Mouse (Mus musculus) liver, postnatal 0 days (tissue): ENCODE results near the gene Myl6b. TPM values are rescaled to one million over a fixed set of nuclear protein-coding genes. Genes with fewer than 3 reads are reported as not detected.
"Not testable (repeated sequence)": the region's sequence is repeated elsewhere in the genome, so short reads cannot be mapped to it uniquely, and the experiment has no call there.

Source experiments
- ATAC-seq: fragments of 200-750 bp; cut with Nextera tagmentation; 2 replicates; pipeline ENCODE4 v1.8.0; 2017; ENCODE audit warnings: mild to moderate bottlenecking, moderate library complexity
- DNase-seq: peaks from one replicate; pipeline ENCODE4 v3.0.0-alpha.2; 2016
- H3K27ac ChIP-seq: fragments of 300-500 bp; sonication (generic); 2 replicates; pipeline ENCODE4 v1.5.1; 2014; ENCODE audit warnings: antibody characterized with exemption, moderate library complexity, mild to moderate bottlenecking, low read depth
- H3K27me3 ChIP-seq: fragments of 300-500 bp; sonication (generic); 2 replicates; pipeline ENCODE4 v1.6.1; 2014; ENCODE audit warnings: low read length, control low read depth, mixed read lengths; ENCODE audit not compliant: insufficient read depth
- H3K36me3 ChIP-seq: fragments of 300-500 bp; sonication (generic); replicated peaks from 2 replicates; pipeline ENCODE4 v1.6.1; 2014; ENCODE audit warnings: mild to moderate bottlenecking, control low read depth, low read length, moderate library complexity, mixed read lengths; ENCODE audit not compliant: insufficient read depth
- H3K4me1 ChIP-seq: fragments of 300-500 bp; sonication (generic); 2 replicates; pipeline ENCODE4 v1.6.1; 2014; ENCODE audit warnings: antibody characterized with exemption, mild to moderate bottlenecking, control low read depth; ENCODE audit not compliant: insufficient read depth
- H3K4me2 ChIP-seq: fragments of 300-500 bp; sonication (generic); 2 replicates; pipeline ENCODE4 v1.6.1; 2014; ENCODE audit warnings: low read depth, mild to moderate bottlenecking, low read length, moderate library complexity, mixed read lengths
- H3K4me3 ChIP-seq: fragments of 300-500 bp; sonication (generic); 2 replicates; pipeline ENCODE4 v1.5.1; 2014; ENCODE audit warnings: low read depth, low read length
- H3K9ac ChIP-seq: fragments of 300-500 bp; sonication (generic); replicated peaks from 2 replicates; pipeline ENCODE4 v1.6.1; 2014; ENCODE audit warnings: mild to moderate bottlenecking, moderate library complexity
- H3K9me3 ChIP-seq: fragments of 300-500 bp; sonication (generic); 2 replicates; pipeline ENCODE4 v1.6.1; 2016; ENCODE audit warnings: mild to moderate bottlenecking, control low read depth, low read length, mixed read lengths
- CTCF ChIP-seq: sonication (generic); IDR thresholded peaks from 2 replicates; pipeline ENCODE4 v1.5.1; 2016; ENCODE audit warnings: antibody characterized with exemption, low read depth
- EP300 ChIP-seq: IDR thresholded peaks from 2 replicates; pipeline ENCODE4 v1.6.1; 2016; ENCODE audit warnings: antibody characterized with exemption, low read depth, mild to moderate bottlenecking
- WGBS: fragments of 180-500 bp; shearing (Covaris S2); extraction: QIAGEN DNeasy Blood & Tissue Kit; methylation state at CpG from one replicate; pipeline ENCODE4 v1.1.7; 2014; ENCODE audit not compliant: insufficient replicate concordance; 5-methylcytosine and 5-hydroxymethylcytosine counted together
- polyA plus RNA-seq: library from polyadenylated mRNA; unstranded; fragments of >200 nt; fragmentation: Nextera tagmentation; extraction: Ambion mirVana; gene quantifications from 2 replicates; pipeline ENCODE4 v1.2.1, GENCODE M21; 2015

Myl6b gene
- polyA plus RNA-seq, 1 experiment from 2014 or later, result 1.5 TPM

- Histone ChIP-seq H3K4me2 (peak overlapping the region; percentile 93), H3K27ac (peak overlapping the region; percentile 98), H3K36me3 (peaks cover 41% of the 10 kb centered on the region), H3K9me3 (no peaks in the 10 kb centered on the region), H3K4me1 (peaks cover 23% of the 10 kb centered on the region), H3K9ac (peak overlapping the region; percentile 91), H3K4me3 (peak overlapping the region; percentile 89), H3K27me3 (no peaks in the 10 kb centered on the region)
- WGBS, result 23% methylated on average over 12 of the region's 12 CpGs
- ATAC-seq (peak; percentile 16), DNase-seq (peak; percentile 62)
- no peak for TF ChIP-seq CTCF
- TF ChIP-seq EP300, result no peak
These were observed 5.7 kb downstream of the Myl6b start for GRCm38 (mm10) chr10:128492633-128493311.

GRCm38 (mm10) chr10:128492051-128492450 lies 6.4 kb downstream of the Myl6b start:
- H3K4me1 ChIP-seq, result peaks cover 23% of the 10 kb centered on the region
- peak overlapping the region; percentile 91 for H3K9ac ChIP-seq
- not testable (repeated sequence) for DNase-seq, H3K9me3 ChIP-seq, H3K27me3 ChIP-seq, ATAC-seq
- peak overlapping the region; percentile 89 for H3K4me3 ChIP-seq
- H3K27ac ChIP-seq, result 0 out of 2 replicates have a peak overlapping the region, but pooled peaks have one; percentile 98
- WGBS, result 45% methylated on average over 8 of the region's 8 CpGs
- peak overlapping the region; percentile 93 for H3K4me2 ChIP-seq
- peaks cover 48% of the 10 kb centered on the region for H3K36me3 ChIP-seq

GRCm38 (mm10) chr10:128491495-128491894 lies 7.0 kb downstream of the Myl6b start:
- Histone ChIP-seq H3K4me1 (peaks cover 23% of the 10 kb centered on the region), H3K27ac (0 out of 2 replicates have a peak overlapping the region, but pooled peaks have one; percentile 22), H3K4me3 (peak overlapping the region; percentile 89; the same call in 1 of the 2 replicates), H3K9me3 (no peaks in the 10 kb centered on the region), H3K27me3 (no peaks in the 10 kb centered on the region), H3K9ac (0 out of 2 replicates have a peak overlapping the region, but pooled peaks have one; percentile 16), H3K36me3 (peaks cover 51% of the 10 kb centered on the region), H3K4me2 (peak overlapping the region; percentile 93)
- 60% methylated on average over 6 of the region's 6 CpGs for WGBS
- no peak for DNase-seq
- no peak for TF ChIP-seq EP300
- no peak for TF ChIP-seq CTCF
- ATAC-seq, result no peak

GRCm38 (mm10) chr10:128490912-128491311 lies 7.6 kb downstream of the Myl6b start:
- Histone ChIP-seq H3K36me3 (peaks cover 53% of the 10 kb centered on the region), H3K27ac (no peak overlapping the region), H3K9me3 (no peaks in the 10 kb centered on the region), H3K9ac (no peak overlapping the region), H3K4me1 (peaks cover 23% of the 10 kb centered on the region), H3K27me3 (no peaks in the 10 kb centered on the region), H3K4me2 (no peak overlapping the region), H3K4me3 (no peak overlapping the region)
- no peak for ATAC-seq
- 60% methylated on average over 5 of the region's 5 CpGs for WGBS
- DNase-seq, result no peak
- TF ChIP-seq CTCF (no peak), EP300 (no peak)

GRCm38 (mm10) chr10:128490232-128490631 lies 8.3 kb downstream of the Myl6b start:
- H3K36me3 ChIP-seq, result peaks cover 59% of the 10 kb centered on the region
- H3K9me3 ChIP-seq, result no peaks in the 10 kb centered on the region

GRCm38 (mm10) chr10:128489785-128490184 lies 8.7 kb downstream of the Myl6b start:
- no peak for TF ChIP-seq CTCF
- TF ChIP-seq EP300, result no peak
- no peak overlapping the region for H3K9ac ChIP-seq
- no peak overlapping the region for H3K4me2 ChIP-seq
- H3K9me3 ChIP-seq, result no peaks in the 10 kb centered on the region
- H3K4me1 ChIP-seq, result peaks cover 17% of the 10 kb centered on the region
- H3K4me3 ChIP-seq, result no peak overlapping the region
- no peaks in the 10 kb centered on the region for H3K27me3 ChIP-seq
- no peak overlapping the region for H3K27ac ChIP-seq
- WGBS, result 76% methylated on average over 4 of the region's 4 CpGs
- DNase-seq, result no peak
- ATAC-seq, result no peak
- H3K36me3 ChIP-seq, result peaks cover 60% of the 10 kb centered on the region

More at GRCm38 (mm10) chr10:128490232-128490631, 8.3 kb downstream of the Myl6b start:
- Histone ChIP-seq H3K9ac (no peak overlapping the region), H3K4me2 (no peak overlapping the region), H3K27ac (no peak overlapping the region), H3K27me3 (no peaks in the 10 kb centered on the region), H3K4me3 (no peak overlapping the region), H3K4me1 (peaks cover 20% of the 10 kb centered on the region)
- ATAC-seq, result no peak
- 72% methylated on average over 5 of the region's 5 CpGs for WGBS
- DNase-seq, result no peak
- TF ChIP-seq EP300 (no peak), CTCF (no peak)
